Mouse (Mus musculus) liver, embryonic 16.5 days (tissue): ENCODE measurements around the gene Sp2. TPM values are rescaled to one million over a fixed set of nuclear protein-coding genes. Genes with fewer than 3 reads are reported as not detected.

Source experiments
- ATAC-seq: fragments of 200-750 bp; cut with Nextera tagmentation; 2 replicates; pipeline ENCODE4 v1.8.0; 2017; ENCODE audit warnings: low read depth, mild to moderate bottlenecking, moderate number of reproducible peaks, moderate library complexity
- H3K27ac ChIP-seq: fragments of 300-500 bp; sonication (generic); 2 replicates; pipeline ENCODE4 v1.5.1; 2014; ENCODE audit warnings: mild to moderate bottlenecking, low read length
- H3K27me3 ChIP-seq: fragments of 300-500 bp; sonication (generic); 2 replicates; pipeline ENCODE4 v1.6.1; 2014; ENCODE audit warnings: low read depth, low read length, mixed read lengths; ENCODE audit not compliant: control insufficient read depth, insufficient read depth
- H3K36me3 ChIP-seq: fragments of 300-500 bp; sonication (generic); 2 replicates; pipeline ENCODE4 v1.6.1; 2014; ENCODE audit warnings: mild to moderate bottlenecking; ENCODE audit not compliant: control insufficient read depth, insufficient read depth
- H3K4me1 ChIP-seq: fragments of 300-500 bp; sonication (generic); 2 replicates; pipeline ENCODE4 v1.6.1; 2014; ENCODE audit warnings: low read depth, low read length, mixed read lengths; ENCODE audit not compliant: control insufficient read depth
- H3K4me2 ChIP-seq: fragments of 300-500 bp; sonication (generic); 2 replicates; pipeline ENCODE4 v1.6.1; 2014; ENCODE audit warnings: low read depth, low read length, mixed read lengths
- H3K4me3 ChIP-seq: fragments of 300-500 bp; sonication (generic); 2 replicates; pipeline ENCODE4 v1.5.1; 2014; ENCODE audit warnings: low read depth, mild to moderate bottlenecking, low read length
- H3K9ac ChIP-seq: fragments of 300-500 bp; sonication (generic); 2 replicates; pipeline ENCODE4 v1.6.1; 2014; ENCODE audit warnings: low read depth, low read length
- H3K9me3 ChIP-seq: fragments of 300-500 bp; sonication (generic); replicated peaks from 2 replicates; pipeline ENCODE4 v1.6.1; 2016; ENCODE audit warnings: low read length; ENCODE audit not compliant: control insufficient read depth
- WGBS: fragments of 180-500 bp; shearing (Covaris S2); extraction: QIAGEN DNeasy Blood & Tissue Kit; methylation state at CpG from one replicate; pipeline ENCODE4 v1.1.7; 2014; ENCODE audit not compliant: insufficient replicate concordance; 5-methylcytosine and 5-hydroxymethylcytosine counted together
- polyA plus RNA-seq: library from polyadenylated mRNA; unstranded; fragments of >200 nt; fragmentation: Nextera tagmentation; extraction: Ambion mirVana; gene quantifications from 2 replicates; pipeline ENCODE4 v1.2.1, GENCODE M21; 2015

Sp2 gene
- polyA plus RNA-seq, 1 experiment from 2014 or later, result 18.6 TPM

DNA sequence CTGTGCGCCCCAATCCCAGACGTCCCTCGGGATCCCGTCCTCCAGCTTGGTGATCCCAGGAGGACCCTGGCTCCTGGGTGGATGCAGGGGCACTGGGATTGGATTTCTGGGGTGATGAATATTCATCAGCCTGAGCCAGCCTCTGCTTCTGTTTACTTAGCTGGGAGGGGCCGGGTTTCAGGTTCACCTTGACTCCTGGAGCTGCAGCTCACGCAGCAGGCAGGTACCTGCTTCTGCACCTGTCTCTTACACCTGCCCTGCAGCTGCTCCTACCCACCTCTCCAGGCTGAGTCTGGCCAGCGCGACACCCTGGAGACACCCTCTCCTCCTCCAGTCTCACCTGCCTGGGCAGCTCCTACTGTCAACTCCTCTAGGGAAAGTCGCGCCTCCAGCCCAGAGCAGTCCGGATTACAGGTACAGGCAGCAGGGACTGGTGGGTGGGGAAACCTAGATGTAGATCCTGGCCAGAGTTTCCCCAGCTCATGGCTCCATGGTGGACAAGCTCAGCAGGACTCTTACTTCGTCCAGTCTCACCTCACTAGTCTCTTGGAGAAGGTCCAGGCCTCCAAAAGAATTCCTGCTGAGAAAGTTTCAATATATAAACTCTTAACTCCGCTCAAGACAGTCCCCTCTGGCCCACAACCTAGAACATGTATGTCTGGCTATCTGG lies 53.5 kb downstream of the Sp2 start:
- H3K27me3 ChIP-seq, result no peaks in the 10 kb centered on the region
- H3K27ac ChIP-seq, result peak overlapping the region; percentile 80
- peaks cover 88% of the 10 kb centered on the region for H3K4me1 ChIP-seq
- no peaks in the 10 kb centered on the region for H3K36me3 ChIP-seq
- peak overlapping the region; percentile 35 for H3K4me2 ChIP-seq
- H3K9me3 ChIP-seq, result no peaks in the 10 kb centered on the region
- H3K9ac ChIP-seq, result peak overlapping the region; percentile 56
- 40% methylated on average over 13 of the region's 13 CpGs for WGBS
- ATAC-seq, result no peak
- H3K4me3 ChIP-seq, result peak overlapping the region; percentile 34

DNA sequence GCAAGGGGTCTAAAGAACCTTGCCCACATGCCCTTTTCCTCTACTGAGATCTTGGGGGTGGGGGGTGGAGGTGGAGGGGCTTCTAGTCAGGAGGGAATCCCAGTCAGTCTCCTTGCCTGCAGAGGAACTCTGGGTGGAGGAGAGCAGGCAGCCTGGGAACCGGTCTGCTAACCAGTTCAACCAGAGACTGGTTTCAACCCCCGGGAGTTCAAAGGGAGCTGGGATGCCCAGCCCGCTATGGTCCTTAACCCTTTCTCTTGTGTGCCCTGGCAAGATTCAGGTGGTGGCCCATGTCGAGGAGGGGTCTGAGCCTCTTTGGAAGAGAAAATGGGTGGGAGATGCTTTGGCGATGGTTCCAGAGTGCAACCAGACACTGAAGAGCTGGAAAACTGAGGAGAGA lies 54.1 kb downstream of the Sp2 start:
- peaks cover 85% of the 10 kb centered on the region for H3K4me1 ChIP-seq
- no peaks in the 10 kb centered on the region for H3K27me3 ChIP-seq
- no peak for ATAC-seq
- H3K4me2 ChIP-seq, result no peak overlapping the region
- H3K9me3 ChIP-seq, result no peaks in the 10 kb centered on the region
- no peak overlapping the region; the same call in 1 of the 2 replicates for H3K27ac ChIP-seq
- H3K36me3 ChIP-seq, result no peaks in the 10 kb centered on the region
- H3K4me3 ChIP-seq, result no peak overlapping the region
- 29% methylated on average over 5 of the region's 5 CpGs for WGBS
- H3K9ac ChIP-seq, result peak overlapping the region; percentile 42; the same call in 1 of the 2 replicates

DNA sequence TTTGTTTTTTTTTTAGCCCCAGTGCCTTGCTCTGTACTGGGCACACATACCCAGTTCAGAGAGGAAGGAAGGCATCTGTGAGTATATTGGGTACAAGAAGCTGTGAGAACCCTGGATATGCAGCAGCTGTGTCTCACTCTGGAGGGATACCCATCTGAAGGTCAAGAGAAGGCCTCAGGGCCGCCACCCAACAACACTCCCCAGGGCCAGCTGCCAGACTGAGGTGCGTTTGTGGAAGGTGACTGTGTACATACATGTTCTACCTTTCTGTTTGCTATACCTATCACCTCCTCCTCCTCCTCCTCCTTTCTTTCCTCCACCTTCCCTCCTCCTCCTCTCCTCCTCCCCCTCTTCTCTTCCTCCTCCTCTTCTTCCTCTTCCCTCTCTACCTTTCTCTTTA lies 54.7 kb downstream of the Sp2 start, which contains the start of gene Prr15l:
Prr15l (plus strand) TSS at position 17 of the 400 bp plus-strand sequence.
- no peak for ATAC-seq
- Histone ChIP-seq H3K4me1 (peaks cover 80% of the 10 kb centered on the region), H3K27ac (peak within 1 kb of the TSS; percentile 96), H3K27me3 (no peaks in the 10 kb centered on the region), H3K4me2 (peak within 1 kb of the TSS; percentile 7; the same call in 1 of the 2 replicates), H3K4me3 (no peak within 1 kb of the TSS), H3K9ac (peak within 1 kb of the TSS; percentile 42), H3K36me3 (no peaks in the 10 kb centered on the region), H3K9me3 (no peaks in the 10 kb centered on the region)
- 59% methylated on average over 2 of the region's 2 CpGs for WGBS

DNA sequence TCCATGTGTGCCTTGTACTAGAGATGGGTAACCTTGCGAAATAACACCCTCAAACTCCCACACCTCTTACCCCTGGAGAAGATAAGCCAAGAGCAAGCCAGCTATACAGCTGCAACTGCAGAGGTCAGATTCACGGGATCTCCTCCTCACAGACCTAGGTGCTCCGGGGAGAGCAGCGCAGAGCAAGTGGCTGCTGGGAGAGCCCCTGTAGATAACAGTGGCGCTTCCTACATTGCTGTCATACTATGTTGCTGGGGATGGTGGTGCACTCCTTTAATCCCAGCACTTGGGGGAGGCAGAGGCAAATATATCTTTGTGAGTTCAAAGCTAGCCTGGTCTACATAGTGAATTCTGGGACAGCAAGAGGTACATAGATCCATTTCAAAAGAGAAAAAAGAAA lies 56.2 kb downstream of the Sp2 start:
- peak; percentile 88 for ATAC-seq
- 20% methylated on average over 5 of the region's 5 CpGs for WGBS
- H3K27me3 ChIP-seq, result no peaks in the 10 kb centered on the region
- no peaks in the 10 kb centered on the region for H3K36me3 ChIP-seq
- peak overlapping the region; percentile 96 for H3K27ac ChIP-seq
- H3K9me3 ChIP-seq, result no peaks in the 10 kb centered on the region
- peaks cover 73% of the 10 kb centered on the region for H3K4me1 ChIP-seq
- peak overlapping the region; percentile 30; the same call in 1 of the 2 replicates for H3K9ac ChIP-seq
- peak overlapping the region; percentile 26; the same call in 1 of the 2 replicates for H3K4me2 ChIP-seq
- H3K4me3 ChIP-seq, result no peak overlapping the region

DNA sequence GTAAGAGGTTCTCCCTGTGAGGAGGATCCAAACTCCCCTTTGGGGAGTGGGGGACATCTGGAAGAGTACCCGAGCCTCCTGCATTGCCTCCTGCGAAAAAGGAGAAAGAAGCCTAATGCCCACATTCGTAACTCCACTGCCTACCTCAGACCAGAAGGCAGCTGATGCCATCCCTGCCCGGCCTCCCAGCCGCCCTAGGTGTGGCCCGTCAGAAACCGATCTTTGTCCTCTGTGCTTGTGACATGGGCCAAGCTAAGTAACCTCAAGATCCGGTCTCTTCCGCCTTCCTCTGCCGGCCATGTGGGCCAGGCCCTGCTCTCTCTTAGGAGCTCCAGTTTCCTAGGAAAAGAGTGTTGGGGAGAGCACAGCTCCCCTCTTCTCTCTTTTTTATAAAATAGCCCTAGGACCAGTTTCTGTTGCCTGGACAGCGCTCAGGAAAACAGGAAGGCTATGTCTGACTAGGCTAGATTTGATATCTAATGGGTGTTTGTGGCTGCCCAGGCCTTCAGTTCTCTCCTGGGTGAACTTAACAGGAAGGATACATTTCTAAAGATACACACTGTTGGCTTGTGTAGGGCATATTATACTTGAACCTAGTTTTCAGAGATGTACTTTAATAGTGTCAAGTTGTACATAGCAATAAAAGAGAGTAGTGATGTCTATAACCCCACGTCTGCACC lies 57.1 kb downstream of the Sp2 start:
- ATAC-seq, result peak; percentile 62
- Histone ChIP-seq H3K4me3 (no peak overlapping the region), H3K4me1 (peaks cover 65% of the 10 kb centered on the region), H3K9me3 (no peaks in the 10 kb centered on the region), H3K36me3 (no peaks in the 10 kb centered on the region), H3K27me3 (no peaks in the 10 kb centered on the region), H3K4me2 (peak overlapping the region; percentile 26), H3K9ac (peak overlapping the region; percentile 52), H3K27ac (peak overlapping the region; percentile 96)
- 54% methylated on average over 12 of the region's 12 CpGs for WGBS

DNA sequence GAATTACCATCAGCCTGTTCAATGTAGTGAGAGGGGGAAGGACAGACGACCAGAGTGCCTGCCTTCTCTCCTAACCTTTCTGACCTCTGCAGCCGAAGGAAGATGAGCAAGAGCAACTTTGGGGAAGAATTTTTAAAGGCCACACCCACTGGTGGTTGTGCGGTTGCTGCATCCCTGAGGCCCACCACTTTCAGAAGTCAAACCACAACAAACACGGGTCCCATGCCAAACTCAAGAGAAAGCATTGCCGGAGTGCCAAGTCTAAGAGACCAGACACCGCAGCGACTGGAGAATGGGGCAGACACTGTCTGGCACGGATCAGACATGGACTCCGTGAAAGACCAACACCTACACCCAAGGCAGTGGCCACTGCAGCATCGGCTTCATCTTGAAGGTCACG lies 57.9 kb downstream of the Sp2 start:
- peak overlapping the region; percentile 52 for H3K9ac ChIP-seq
- H3K27me3 ChIP-seq, result no peaks in the 10 kb centered on the region
- no peak for ATAC-seq
- peaks cover 60% of the 10 kb centered on the region for H3K4me1 ChIP-seq
- peak overlapping the region; percentile 96 for H3K27ac ChIP-seq
- no peaks in the 10 kb centered on the region for H3K9me3 ChIP-seq
- WGBS, result 27% methylated on average over 11 of the region's 11 CpGs
- H3K36me3 ChIP-seq, result no peaks in the 10 kb centered on the region
- H3K4me3 ChIP-seq, result no peak overlapping the region
- peak overlapping the region; percentile 18; the same call in 1 of the 2 replicates for H3K4me2 ChIP-seq

DNA sequence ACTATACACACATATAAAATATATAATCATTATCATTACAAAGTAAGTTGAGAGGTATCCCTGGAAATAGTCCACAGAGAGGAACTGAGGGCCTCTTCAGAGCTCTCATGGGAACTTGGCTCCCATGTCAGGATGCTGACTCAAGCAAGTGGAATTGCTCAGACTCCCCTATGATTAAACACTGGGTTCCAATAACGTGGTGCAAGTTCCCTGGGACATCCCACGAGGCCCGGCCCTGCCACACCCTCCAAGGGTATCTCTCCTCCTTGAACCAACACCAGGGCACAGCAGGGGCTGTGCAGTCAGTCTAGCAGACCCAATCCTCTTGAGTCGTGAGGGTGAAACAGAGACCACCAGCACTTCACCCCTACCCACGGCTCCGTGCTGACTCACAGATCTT lies 63.8 kb downstream of the Sp2 start:
- H3K4me1 ChIP-seq, result peaks cover 47% of the 10 kb centered on the region
- H3K9me3 ChIP-seq, result no peaks in the 10 kb centered on the region
- peak overlapping the region; percentile 93 for H3K27ac ChIP-seq
- ATAC-seq, result no peak
- no peak overlapping the region; the same call in 1 of the 2 replicates for H3K4me2 ChIP-seq
- peak overlapping the region; percentile 1 for H3K9ac ChIP-seq
- no peaks in the 10 kb centered on the region for H3K36me3 ChIP-seq
- 33% methylated on average over 6 of the region's 6 CpGs for WGBS
- no peak overlapping the region for H3K4me3 ChIP-seq
- no peaks in the 10 kb centered on the region for H3K27me3 ChIP-seq

DNA sequence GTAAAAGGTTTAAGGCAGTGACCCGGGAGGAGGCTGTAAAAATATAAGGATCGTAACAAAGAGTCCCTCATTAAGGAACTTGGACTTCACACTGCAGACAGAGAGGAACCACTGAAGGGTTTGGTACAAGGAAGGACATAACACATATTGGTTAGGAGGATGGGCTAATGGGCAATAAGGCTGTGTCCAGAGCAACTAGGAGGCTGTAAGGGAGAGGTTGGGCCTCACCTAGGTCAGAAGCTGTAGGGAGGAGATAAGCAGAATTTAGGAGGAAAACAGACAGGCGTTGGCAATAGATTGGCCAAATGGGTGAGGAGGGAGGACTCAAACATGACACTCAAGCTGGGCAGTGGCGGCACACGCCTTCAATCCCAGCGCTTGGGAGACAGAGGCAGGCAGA lies 65.3 kb downstream of the Sp2 start:
- H3K36me3 ChIP-seq, result no peaks in the 10 kb centered on the region; the same call in 1 of the 2 replicates
- WGBS, result 22% methylated on average over 6 of the region's 6 CpGs
- H3K4me1 ChIP-seq, result peaks cover 47% of the 10 kb centered on the region
- H3K9me3 ChIP-seq, result no peaks in the 10 kb centered on the region
- H3K27ac ChIP-seq, result peak overlapping the region; percentile 93
- peak overlapping the region; percentile 74 for H3K4me2 ChIP-seq
- peak; percentile 81 for ATAC-seq
- H3K27me3 ChIP-seq, result no peaks in the 10 kb centered on the region
- peak overlapping the region; percentile 47 for H3K4me3 ChIP-seq
- H3K9ac ChIP-seq, result peak overlapping the region; percentile 64

DNA sequence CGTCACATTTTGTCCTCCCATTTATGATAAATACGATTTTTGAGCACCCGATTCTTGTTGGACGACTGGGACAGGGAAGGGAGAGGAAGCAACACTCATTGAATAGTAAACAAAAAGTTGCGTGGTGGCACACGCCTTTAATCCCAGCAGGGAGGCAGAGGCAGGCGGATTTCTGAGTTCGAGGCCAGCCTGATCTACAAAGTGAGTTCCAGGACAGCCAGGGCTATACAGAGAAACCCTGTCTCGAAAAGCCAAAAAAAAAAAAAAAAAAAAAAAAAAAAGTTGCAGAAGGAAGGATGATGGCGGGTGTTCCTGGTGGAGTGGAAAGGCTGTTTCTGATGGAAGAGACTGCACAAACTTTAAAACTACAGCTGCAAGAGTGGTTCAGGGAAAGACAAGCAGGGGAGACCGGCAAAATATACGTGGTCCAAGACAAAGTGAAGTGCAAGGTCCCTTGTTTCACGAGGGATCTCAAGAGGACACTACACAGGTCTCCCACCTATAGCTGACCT lies 65.8 kb downstream of the Sp2 start:
- H3K36me3 ChIP-seq, result no peaks in the 10 kb centered on the region; the same call in 1 of the 2 replicates
- peaks cover 47% of the 10 kb centered on the region for H3K4me1 ChIP-seq
- H3K4me2 ChIP-seq, result peak overlapping the region; percentile 74
- H3K27me3 ChIP-seq, result no peaks in the 10 kb centered on the region
- peak overlapping the region; percentile 47 for H3K4me3 ChIP-seq
- H3K9ac ChIP-seq, result peak overlapping the region; percentile 64
- peak overlapping the region; percentile 93 for H3K27ac ChIP-seq
- no peak for ATAC-seq
- H3K9me3 ChIP-seq, result no peaks in the 10 kb centered on the region
- WGBS, result 19% methylated on average over 12 of the region's 13 CpGs
